Mouse (Mus musculus): ENCODE measurements around the gene Ugt1a2.
"Not testable (repeated sequence)": the region's sequence is repeated elsewhere in the genome, so short reads cannot be mapped to it uniquely, and the experiment has no call there.

The Ugt1a2 gene

GRCm38 (mm10) chr1:88200456-88200855, at the start of gene Ugt1a2:
Ugt1a2 (plus strand) TSS chr1:88200601.
- no peak for DNase-seq (ENCODE audit: low spot score)

- no peak for DNase-seq (ENCODE audit: low spot score)
Measured at GRCm38 (mm10) chr1:88158430-88158829, 42.0 kb upstream of the Ugt1a2 start.

- DNase-seq (ENCODE audit: low spot score): no peak
Measured at GRCm38 (mm10) chr1:88165711-88166110, 34.7 kb upstream of the Ugt1a2 start, which contains the start of gene Ugt1a5. Ugt1a5 (plus strand) TSS chr1:88166012.

GRCm38 (mm10) chr1:88172190-88172589, 28.2 kb upstream of the Ugt1a2 start:
- not testable (repeated sequence) for DNase-seq (ENCODE audit: low spot score)

GRCm38 (mm10) chr1:88179657-88180056, 20.7 kb upstream of the Ugt1a2 start:
- DNase-seq (ENCODE audit: low spot score): no peak

- no peak for DNase-seq (ENCODE audit: low spot score)
Measured at GRCm38 (mm10) chr1:88186325-88186935, 14.0 kb upstream of the Ugt1a2 start.

GRCm38 (mm10) chr1:88192136-88192535, 8.3 kb upstream of the Ugt1a2 start:
- DNase-seq (ENCODE audit: low spot score): no peak

- DNase-seq (ENCODE audit: low spot score): no peak
Measured at GRCm38 (mm10) chr1:88195687-88196086, 4.7 kb upstream of the Ugt1a2 start.

- DNase-seq (ENCODE audit: low spot score): no peak
Measured at GRCm38 (mm10) chr1:88197443-88197842, 3.0 kb upstream of the Ugt1a2 start.

GRCm38 (mm10) chr1:88199996-88200395, 405 bp upstream of the Ugt1a2 start:
- DNase-seq (ENCODE audit: low spot score): no peak

- DNase-seq (ENCODE audit: low spot score): no peak
Measured at GRCm38 (mm10) chr1:88205294-88205922, 5.0 kb downstream of the Ugt1a2 start, which contains the start of gene Dnajb3. Dnajb3 (minus strand) TSS chr1:88205782.

- no peak for DNase-seq (ENCODE audit: low spot score)
Measured at GRCm38 (mm10) chr1:88206843-88207479, 6.6 kb downstream of the Ugt1a2 start.

- DNase-seq (ENCODE audit: low spot score): peak; percentile 14
Measured at GRCm38 (mm10) chr1:88211812-88212211, 11.4 kb downstream of the Ugt1a2 start, which contains the start of gene Ugt1a1. Ugt1a1 (plus strand) TSS chr1:88211959.

GRCm38 (mm10) chr1:88212341-88213045, 12.1 kb downstream of the Ugt1a2 start:
- DNase-seq (ENCODE audit: low spot score): peak; percentile 13

GRCm38 (mm10) chr1:88213061-88213460, 12.7 kb downstream of the Ugt1a2 start:
- DNase-seq (ENCODE audit: low spot score): no peak

- DNase-seq (ENCODE audit: low spot score): peak; percentile 24
Measured at GRCm38 (mm10) chr1:88213766-88214461, 13.5 kb downstream of the Ugt1a2 start.

GRCm38 (mm10) chr1:88214462-88214952, 14.1 kb downstream of the Ugt1a2 start:
- DNase-seq (ENCODE audit: low spot score): no peak

- peak; percentile 23 for DNase-seq (ENCODE audit: low spot score)
Measured at GRCm38 (mm10) chr1:88215466-88216380, 15.3 kb downstream of the Ugt1a2 start.

- DNase-seq (ENCODE audit: low spot score): peak; percentile 21
Measured at GRCm38 (mm10) chr1:88216551-88216950, 16.1 kb downstream of the Ugt1a2 start.

GRCm38 (mm10) chr1:88217144-88217543, 16.7 kb downstream of the Ugt1a2 start:
- peak; percentile 14 for DNase-seq (ENCODE audit: low spot score)
